Mouse (Mus musculus): Measurements from ENCODE around the gene Npc2. TPM values are rescaled to one million over a fixed set of nuclear protein-coding genes. Genes with fewer than 3 reads are reported as not detected.

The Npc2 gene
- polyA plus RNA-seq, 1 experiment = 5.0 TPM

GRCm38 (mm10) chr12:84726391-84726790 lies 46.6 kb downstream of the Npc2 start:
- Histone ChIP-seq H3K36me3 (ENCODE audit: control insufficient read depth) (no peaks in the 10 kb centered on the region), H3K4me1 (ENCODE audit: control insufficient read depth) (no peaks in the 10 kb centered on the region), H3K9me3 (ENCODE audit: control insufficient read depth, low read length) (no peaks in the 10 kb centered on the region), H3K4me3 (replicated peaks) (no peak overlapping the region), H3K27me3 (ENCODE audit: control insufficient read depth) (no peaks in the 10 kb centered on the region)
- TF ChIP-seq TAL1 (IDR thresholded peaks at IDR 0.05; ENCODE audit: low read length) = no peak

- no peaks in the 10 kb centered on the region for H3K36me3 ChIP-seq (ENCODE audit: control insufficient read depth)
- H3K27me3 ChIP-seq (ENCODE audit: control insufficient read depth) = no peaks in the 10 kb centered on the region
- H3K4me1 ChIP-seq (ENCODE audit: control insufficient read depth) = no peaks in the 10 kb centered on the region
- H3K9me3 ChIP-seq (ENCODE audit: control insufficient read depth, low read length) = no peaks in the 10 kb centered on the region
- no peak for TF ChIP-seq GATA1 (IDR thresholded peaks at IDR 0.05; ENCODE audit: low read length)
- no peak for TF ChIP-seq TAL1 (IDR thresholded peaks at IDR 0.05; ENCODE audit: low read length)
- H3K4me3 ChIP-seq (replicated peaks) = no peak overlapping the region
Observed at GRCm38 (mm10) chr12:84718462-84719244, 54.3 kb downstream of the Npc2 start.

GRCm38 (mm10) chr12:84714578-84714977 lies 58.4 kb downstream of the Npc2 start:
- no peaks in the 10 kb centered on the region for H3K9me3 ChIP-seq (ENCODE audit: control insufficient read depth, low read length)
- no peak overlapping the region for H3K4me3 ChIP-seq (replicated peaks)
- TF ChIP-seq TAL1 (IDR thresholded peaks at IDR 0.05; ENCODE audit: low read length) = no peak
- no peak for TF ChIP-seq GATA1 (IDR thresholded peaks at IDR 0.05; ENCODE audit: low read length)
- H3K4me1 ChIP-seq (ENCODE audit: control insufficient read depth) = peaks cover 11% of the 10 kb centered on the region
- H3K27me3 ChIP-seq (ENCODE audit: control insufficient read depth) = no peaks in the 10 kb centered on the region
- H3K36me3 ChIP-seq (ENCODE audit: control insufficient read depth) = no peaks in the 10 kb centered on the region

- TF ChIP-seq TAL1 (IDR thresholded peaks at IDR 0.05; ENCODE audit: low read length) = peak; percentile 30; the same call in 1 of the 3 replicates
- TF ChIP-seq GATA1 (IDR thresholded peaks at IDR 0.05; ENCODE audit: low read length) = no peak
- no peaks in the 10 kb centered on the region for H3K9me3 ChIP-seq (ENCODE audit: control insufficient read depth, low read length)
- H3K27me3 ChIP-seq (ENCODE audit: control insufficient read depth) = no peaks in the 10 kb centered on the region
- peaks cover 23% of the 10 kb centered on the region for H3K4me1 ChIP-seq (ENCODE audit: control insufficient read depth)
- H3K36me3 ChIP-seq (ENCODE audit: control insufficient read depth) = no peaks in the 10 kb centered on the region
- H3K4me3 ChIP-seq (replicated peaks) = peak overlapping the region; percentile 38
Observed at GRCm38 (mm10) chr12:84709842-84710439, 63.0 kb downstream of the Npc2 start.

- no peak overlapping the region for H3K4me3 ChIP-seq (replicated peaks)
- H3K9me3 ChIP-seq (ENCODE audit: control insufficient read depth, low read length) = no peaks in the 10 kb centered on the region
- H3K36me3 ChIP-seq (ENCODE audit: control insufficient read depth) = no peaks in the 10 kb centered on the region
- H3K4me1 ChIP-seq (ENCODE audit: control insufficient read depth) = peaks cover 23% of the 10 kb centered on the region
- peaks cover 6% of the 10 kb centered on the region for H3K27me3 ChIP-seq (ENCODE audit: control insufficient read depth)
- TF ChIP-seq GATA1 (IDR thresholded peaks at IDR 0.05; ENCODE audit: low read length) (no peak), TAL1 (IDR thresholded peaks at IDR 0.05; ENCODE audit: low read length) (no peak)
Observed at GRCm38 (mm10) chr12:84707804-84708203, 65.1 kb downstream of the Npc2 start.

- Histone ChIP-seq H3K9me3 (ENCODE audit: control insufficient read depth, low read length) (no peaks in the 10 kb centered on the region), H3K4me1 (ENCODE audit: control insufficient read depth) (peaks cover 23% of the 10 kb centered on the region), H3K4me3 (replicated peaks) (no peak overlapping the region), H3K27me3 (ENCODE audit: control insufficient read depth) (peaks cover 15% of the 10 kb centered on the region), H3K36me3 (ENCODE audit: control insufficient read depth) (no peaks in the 10 kb centered on the region)
- TF ChIP-seq TAL1 (IDR thresholded peaks at IDR 0.05; ENCODE audit: low read length) (no peak), GATA1 (IDR thresholded peaks at IDR 0.05; ENCODE audit: low read length) (no peak)
Observed at GRCm38 (mm10) chr12:84706886-84707285, 66.1 kb downstream of the Npc2 start.

Other genes starting within 250 kb of the Npc2 start
- not detected in 2 replicates for gene Vsx2, start 203.4 kb downstream of the Npc2 start, polyA plus RNA-seq (2012)
- 0.03 TPM in 2 replicates for gene Abcd4, start 155.7 kb downstream of the Npc2 start, polyA plus RNA-seq (2012)
- not detected in 2 replicates for gene Vrtn, start 132.1 kb downstream of the Npc2 start, polyA plus RNA-seq (2012)
- 0.02 and 0.04 TPM in 2 replicates for gene Syndig1l, start 74.3 kb downstream of the Npc2 start, polyA plus RNA-seq (2012)
- gene Isca2, start 99 bp upstream of the Npc2 start, polyA plus RNA-seq (2012) = 9.7 and 10.3 TPM in 2 replicates
- gene Ltbp2, start 103.4 kb upstream of the Npc2 start, polyA plus RNA-seq (2012) = 0.23 TPM in 2 replicates
- gene Fcf1, start 197.7 kb upstream of the Npc2 start, polyA plus RNA-seq (2012) = 3.1 and 3.2 TPM in 2 replicates
- 0.78 and 0.79 TPM in 2 replicates for gene Arel1, start 197.7 kb upstream of the Npc2 start, polyA plus RNA-seq (2012)
- 1.1 TPM in 2 replicates for gene Ylpm1, start 223.2 kb upstream of the Npc2 start, polyA plus RNA-seq (2012)